Mouse (Mus musculus) CH12.LX (cell line): ENCODE measurements around the gene Dcakd.

Source experiments
- CHD1 ChIP-seq: IDR thresholded peaks from 2 replicates; pipeline ENCODE4 v1.6.1; 2012; ENCODE audit warnings: low read depth, low read length, improper control_type of control experiment, inconsistent platforms
- CHD2 ChIP-seq: IDR thresholded peaks from 2 replicates; pipeline ENCODE4 v1.6.1; 2011; ENCODE audit warnings: low read length, improper control_type of control experiment
- CTCF ChIP-seq, 2 experiments: IDR thresholded peaks in 1 of 2; conservative IDR thresholded peaks in 1 of 2; 2 replicates each; pipeline ENCODE4 v1.5.1; 2011 to 2012; ENCODE audit warnings: low read depth in 2 of 2, low read length in 2 of 2, improper control_type of control experiment in 1 of 2, inconsistent platforms in 1 of 2, mild to moderate bottlenecking in 1 of 2, moderate library complexity in 1 of 2
- GABPA ChIP-seq: IDR thresholded peaks from 2 replicates; pipeline ENCODE4 v1.6.1; 2012; ENCODE audit warnings: low read depth, low read length, improper control_type of control experiment, inconsistent platforms; ENCODE audit not compliant: insufficient replicate concordance
- HCFC1 ChIP-seq: IDR thresholded peaks from 2 replicates; pipeline ENCODE4 v1.6.1; 2012; ENCODE audit warnings: low read depth, mild to moderate bottlenecking, inconsistent platforms, low read length, improper control_type of control experiment
- MAFK ChIP-seq: IDR thresholded peaks from 2 replicates; pipeline ENCODE4 v1.6.1; 2011; ENCODE audit warnings: low read length, improper control_type of control experiment; ENCODE audit not compliant: insufficient replicate concordance
- MAX ChIP-seq: IDR thresholded peaks from 2 replicates; pipeline ENCODE4 v1.6.1; 2011; ENCODE audit warnings: low read length, improper control_type of control experiment
- MXI1 ChIP-seq: IDR thresholded peaks from 2 replicates; pipeline ENCODE4 v1.6.1; 2011; ENCODE audit warnings: mild to moderate bottlenecking, low read depth, low read length, improper control_type of control experiment
- MYC ChIP-seq: IDR thresholded peaks from 2 replicates; pipeline ENCODE4 v1.6.1; 2011; ENCODE audit warnings: low read depth, mild to moderate bottlenecking, improper control_type of control experiment, low read length
- POLR2A ChIP-seq: IDR thresholded peaks from 2 replicates; pipeline ENCODE4 v1.6.1; 2011; ENCODE audit warnings: low read depth, mild to moderate bottlenecking, improper control_type of control experiment, low read length
- TCF12 ChIP-seq: IDR thresholded peaks from 2 replicates; pipeline ENCODE4 v1.6.1; 2014; ENCODE audit warnings: low read depth, mild to moderate bottlenecking, inconsistent platforms, low read length, improper control_type of control experiment

GRCm38 (mm10) chr11:103015881-103016825 is 12.0 kb downstream of the Dcakd start:
- TF ChIP-seq GABPA: no peak
- no peak for TF ChIP-seq MAX
- TF ChIP-seq HCFC1: no peak
- no peak for TF ChIP-seq MXI1
- no peak for TF ChIP-seq MAFK
- TF ChIP-seq POLR2A: no peak
- TF ChIP-seq CTCF (conservative IDR thresholded peaks at IDR 0.05 in 1 of 2, IDR thresholded peaks at IDR 0.05 in 1 of 2; ENCODE audit: low read depth in 2 of 2, low read length in 2 of 2): no peak
- TF ChIP-seq CHD1: no peak
- TF ChIP-seq MYC: no peak
- no peak for TF ChIP-seq TCF12
- TF ChIP-seq CHD2: no peak
